Mouse (Mus musculus): Measurements from ENCODE around the gene Anpep. TPM values are rescaled to one million over a fixed set of nuclear protein-coding genes. Genes with fewer than 3 reads are reported as not detected.

Gene Anpep
- polyA plus RNA-seq, 1 experiment from 2014 or later: 28.5 TPM

Other genes with a start within 250 kb of the Anpep start
- gene Rhcg, start 243.4 kb downstream of the Anpep start, polyA plus RNA-seq (2014; fragmentation: Nextera tagmentation; extraction: Ambion mirVana): not detected in 2 replicates
- 16.2 and 17.2 TPM in 2 replicates for gene Ticrr, start 200.9 kb downstream of the Anpep start, polyA plus RNA-seq (2014; fragmentation: Nextera tagmentation; extraction: Ambion mirVana)
- gene Kif7, start 145.3 kb downstream of the Anpep start, polyA plus RNA-seq (2014; fragmentation: Nextera tagmentation; extraction: Ambion mirVana): 2.3 and 3.0 TPM in 2 replicates
- gene Plin1, start 128.2 kb downstream of the Anpep start, polyA plus RNA-seq (2014; fragmentation: Nextera tagmentation; extraction: Ambion mirVana): not detected in 2 replicates
- 2.3 and 2.9 TPM in 2 replicates for gene Pex11a, start 117.9 kb downstream of the Anpep start, polyA plus RNA-seq (2014; fragmentation: Nextera tagmentation; extraction: Ambion mirVana)
- 0.21 TPM in 1 of 2 replicates, not detected in the other for gene Wdr93, start 117.9 kb downstream of the Anpep start, polyA plus RNA-seq (2014; fragmentation: Nextera tagmentation; extraction: Ambion mirVana)
- not detected in 2 replicates for gene Mesp1, start 67.3 kb downstream of the Anpep start, polyA plus RNA-seq (2014; fragmentation: Nextera tagmentation; extraction: Ambion mirVana)
- 0.11 and 0.21 TPM in 2 replicates for gene Mesp2, start 50.3 kb downstream of the Anpep start, polyA plus RNA-seq (2014; fragmentation: Nextera tagmentation; extraction: Ambion mirVana)
- 28.7 and 30.9 TPM in 2 replicates for gene Ap3s2, start 59.6 kb upstream of the Anpep start, polyA plus RNA-seq (2014; fragmentation: Nextera tagmentation; extraction: Ambion mirVana)
- 9.9 and 10.6 TPM in 2 replicates for gene Arpin, start 74.3 kb upstream of the Anpep start, polyA plus RNA-seq (2014; fragmentation: Nextera tagmentation; extraction: Ambion mirVana)
- gene Zfp710, start 163.8 kb upstream of the Anpep start, polyA plus RNA-seq (2014; fragmentation: Nextera tagmentation; extraction: Ambion mirVana): 10.8 and 11.8 TPM in 2 replicates

All from liver, embryonic 11.5 days (tissue).